ENCODE assay signal across 8 mouse cellular contexts in the genomic region with DNA sequence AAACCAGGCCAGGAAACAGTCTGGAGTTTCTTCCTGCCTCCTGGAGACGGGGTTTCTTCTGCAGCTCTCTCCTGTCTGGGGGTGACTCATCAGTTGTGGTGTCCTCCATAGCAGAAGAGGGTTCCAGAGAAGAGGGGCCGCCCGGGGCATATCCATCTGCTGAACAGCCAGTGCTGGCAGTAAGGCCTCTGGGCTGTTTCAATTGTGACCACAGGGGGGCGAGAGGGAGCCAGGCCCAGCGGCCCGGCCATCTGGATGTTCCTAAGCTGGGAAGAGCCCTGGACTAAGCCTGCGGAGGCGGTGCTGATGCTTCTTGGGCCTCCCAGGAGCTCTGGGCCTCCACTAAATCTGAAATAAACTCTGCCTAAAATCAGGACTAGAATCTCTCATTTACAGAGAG. TPM values are rescaled to one million over a fixed set of nuclear protein-coding genes. Genes with fewer than 3 reads are reported as not detected.
DNase-seq lines count a peak whose midpoint lies in the region; ATAC-seq and TF ChIP-seq lines count a peak whose summit lies in the region.

No protein-coding gene starts in this region.

- peaks cover 22% of the 10 kb centered on the region for H3K4me1 ChIP-seq in hindbrain, embryonic 10.5 days (replicated peaks)
- peaks cover 20% of the 10 kb centered on the region for H3K4me1 ChIP-seq in hindbrain, embryonic 13.5 days (replicated peaks)
- H3K4me1 ChIP-seq in kidney, adult 2 months (ENCODE audit: control insufficient read depth, insufficient read depth, low read length), result peaks cover 9% of the 10 kb centered on the region; the same call in 1 of the 2 replicates
- peaks cover 27% of the 10 kb centered on the region for H3K4me1 ChIP-seq in limb, embryonic 10.5 days

- H3K36me3 ChIP-seq in hindbrain, embryonic 10.5 days, result no peaks in the 10 kb centered on the region
- H3K36me3 ChIP-seq in hindbrain, embryonic 13.5 days, result no peaks in the 10 kb centered on the region
- no peaks in the 10 kb centered on the region for H3K36me3 ChIP-seq in kidney, adult 2 months (ENCODE audit: control insufficient read depth, insufficient read depth, low read length)
- no peaks in the 10 kb centered on the region for H3K36me3 ChIP-seq in limb, embryonic 10.5 days

- H3K27me3 ChIP-seq in hindbrain, embryonic 10.5 days (ENCODE audit: insufficient read depth, poor library complexity, severe bottlenecking), result peaks cover 9% of the 10 kb centered on the region; the same call in 1 of the 2 replicates
- 0 out of 2 replicates have a peak, but pooled peaks cover 2% of the 10 kb centered on the region for H3K27me3 ChIP-seq in hindbrain, embryonic 13.5 days
- H3K27me3 ChIP-seq in kidney, adult 2 months (replicated peaks; ENCODE audit: control insufficient read depth, insufficient read depth, low read length), result no peaks in the 10 kb centered on the region
- peaks cover 18% of the 10 kb centered on the region; the same call in 1 of the 2 replicates for H3K27me3 ChIP-seq in limb, embryonic 10.5 days (ENCODE audit: low read depth, poor library complexity, severe bottlenecking)

- DNase-seq in hindbrain, embryonic 10.5 days (ENCODE audit: low spot score), result peak; percentile 89
- DNase-seq in embryo, embryonic 10.5 days (ENCODE audit: low spot score), result peak; percentile 90
- peak; percentile 85 to 88 for DNase-seq in gastrocnemius, postnatal 36 days
- peak; percentile 84 for DNase-seq in kidney, adult 2 months
- peak; percentile 91 for DNase-seq in limb, embryonic 10.5 days (ENCODE audit: low spot score)
- peak; percentile 26 to 55 for DNase-seq in monocyte, adult 2 months (ENCODE audit: low read depth in 1 of 2, low spot score in 2 of 2)
- DNase-seq in spleen, postnatal 4 days (ENCODE audit: low spot score in 2 of 2), result peak; percentile 66 to 87

- H3K9me3 ChIP-seq in hindbrain, embryonic 10.5 days, result no peaks in the 10 kb centered on the region
- no peaks in the 10 kb centered on the region for H3K9me3 ChIP-seq in hindbrain, embryonic 13.5 days
- H3K9me3 ChIP-seq in limb, embryonic 10.5 days (replicated peaks), result no peaks in the 10 kb centered on the region

- no peak overlapping the region for H3K4me3 ChIP-seq in hindbrain, embryonic 10.5 days
- no peak overlapping the region for H3K4me3 ChIP-seq in hindbrain, embryonic 13.5 days
- H3K4me3 ChIP-seq in kidney, adult 2 months (ENCODE audit: insufficient read depth, low read depth, low read length), result no peak overlapping the region
- H3K4me3 ChIP-seq in limb, embryonic 10.5 days, result no peak overlapping the region

- intact Hi-C loops in gastrocnemius, postnatal 36 days (cut with DNase I), result loop anchor here (2.0 to 10.0 kb wide), 3 partner anchors 129 to 482 kb away; no protein-coding TSS in a partner anchor

- TF ChIP-seq CTCF in kidney, adult 2 months (conservative IDR thresholded peaks at IDR 0.05; ENCODE audit: insufficient read depth, insufficient read length, low read depth, low read length), result peak; percentile 82

- 8% methylated on average over 8 of the region's 8 CpGs for WGBS in hindbrain, embryonic 10.5 days
- WGBS in hindbrain, embryonic 13.5 days, result 11% methylated on average over 8 of the region's 8 CpGs
- WGBS in kidney, adult 2 months, result 6% methylated on average over 8 of the region's 8 CpGs
- 9% methylated on average over 8 of the region's 8 CpGs for WGBS in limb, embryonic 10.5 days

- H3K27ac ChIP-seq in hindbrain, embryonic 10.5 days, result no peak overlapping the region
- no peak overlapping the region for H3K27ac ChIP-seq in hindbrain, embryonic 13.5 days
- no peak overlapping the region for H3K27ac ChIP-seq in kidney, adult 2 months (ENCODE audit: insufficient read depth, low read depth, low read length)
- no peak overlapping the region for H3K27ac ChIP-seq in limb, embryonic 10.5 days

- no peak overlapping the region for H3K9ac ChIP-seq in hindbrain, embryonic 13.5 days

- H3K4me2 ChIP-seq in hindbrain, embryonic 13.5 days, result no peak overlapping the region

- no peak for TF ChIP-seq POLR2A in kidney, adult 2 months (IDR thresholded peaks at IDR 0.05; ENCODE audit: low read depth, low read length)

- ATAC-seq in hindbrain, embryonic 13.5 days (ENCODE audit: low FRiP score), result no peak

RNA-seq across cellular contexts. Expression of gene Mdga1, which starts 5.8 kb away (rescaled TPM):
- 2.3 and 5.1 TPM in 2 replicates for polyA plus RNA-seq in hindbrain, embryonic 10.5 days (2016; fragmentation: Nextera tagmentation; extraction: Ambion mirVana)
- 13.4 and 13.6 TPM in 2 replicates for polyA plus RNA-seq in hindbrain, embryonic 13.5 days (2015; fragmentation: Nextera tagmentation; extraction: Ambion mirVana)
- 10 to 100 TPM; 44.9 to 47.7 TPM for total RNA-seq in gastrocnemius, postnatal 36 days (2021)
- 0.50 and 1.3 TPM in 2 replicates for polyA plus RNA-seq in kidney, adult 2 months (2012; rRNA removed)
- polyA plus RNA-seq in limb, embryonic 10.5 days (2016; fragmentation: Nextera tagmentation; extraction: Ambion mirVana), result 1.2 and 4.0 TPM in 2 replicates

RNA-seq across cellular contexts. Expression of gene Zfand3, which starts 28.8 kb away (rescaled TPM):
- 70.9 and 97.7 TPM in 2 replicates for polyA plus RNA-seq in hindbrain, embryonic 10.5 days (2016; fragmentation: Nextera tagmentation; extraction: Ambion mirVana)
- 71.5 and 78.9 TPM in 2 replicates for polyA plus RNA-seq in hindbrain, embryonic 13.5 days (2015; fragmentation: Nextera tagmentation; extraction: Ambion mirVana)
- 100 to 1,000 TPM; 155 to 159 TPM for total RNA-seq in gastrocnemius, postnatal 36 days (2021)
- polyA plus RNA-seq in kidney, adult 2 months (2012; rRNA removed), result 103 and 111 TPM in 2 replicates
- 53.9 and 62.8 TPM in 2 replicates for polyA plus RNA-seq in limb, embryonic 10.5 days (2016; fragmentation: Nextera tagmentation; extraction: Ambion mirVana)

Comparison
In these comparisons a context has a peak if more than half of its experiments do, and no peak if none do; other contexts are left out.
1. DNase-seq: peak in every context shown above with its lines; median percentile 91 in limb, embryonic 10.5 days; 90 in embryo, embryonic 10.5 days; 89 in hindbrain, embryonic 10.5 days; 86 in gastrocnemius, postnatal 36 days; 84 in kidney, adult 2 months; 76 in spleen, postnatal 4 days; 40 in monocyte, adult 2 months.